Mouse (Mus musculus) embryonic fibroblast, embryonic 13.5 days (primary cell): ENCODE measurements around the gene Nrxn1.

Experiments used
- CTCF ChIP-seq: IDR thresholded peaks from 2 replicates; pipeline ENCODE4 v1.5.1; 2011; ENCODE audit warnings: mild to moderate bottlenecking, control low read depth, low read length, moderate library complexity, borderline replicate concordance; ENCODE audit not compliant: insufficient read depth
- POLR2A ChIP-seq: IDR thresholded peaks from 2 replicates; pipeline ENCODE4 v1.6.1; 2011; ENCODE audit warnings: low read depth, mild to moderate bottlenecking, control low read depth, low read length, moderate library complexity

DNA sequence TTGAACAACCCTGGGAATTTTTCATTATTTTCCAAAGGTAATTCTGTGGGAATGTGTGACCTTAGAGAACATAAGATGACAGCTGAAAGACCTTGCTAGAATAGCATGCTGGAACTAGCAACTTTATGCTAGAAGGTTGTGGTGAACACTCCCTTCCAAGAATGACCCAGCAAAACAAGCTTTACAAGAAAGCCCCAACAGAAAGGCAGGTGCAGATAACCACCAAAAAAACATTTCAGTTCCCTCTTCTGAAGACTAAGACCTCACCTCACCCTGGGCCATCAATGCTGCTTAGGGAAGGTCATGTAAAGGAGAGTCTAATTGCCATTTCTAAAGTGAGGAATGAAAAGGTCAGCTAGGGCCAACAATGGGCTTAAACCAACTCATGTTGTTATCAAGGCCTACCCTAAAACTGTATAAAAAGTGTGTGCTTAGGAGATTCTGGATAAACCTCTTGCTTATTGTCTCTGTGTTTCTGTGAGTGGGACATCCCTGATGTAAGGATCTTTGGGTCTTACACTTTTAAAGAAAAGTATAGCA is 249.7 kb downstream of the Nrxn1 start:
- TF ChIP-seq POLR2A (no peak), CTCF (no peak)
